Mouse (Mus musculus): ENCODE data around the gene Csnk2b. TPM values are rescaled to one million over a fixed set of nuclear protein-coding genes. Genes with fewer than 3 reads are reported as not detected.

The Csnk2b gene
- polyA plus RNA-seq, 1 experiment from 2014 or later: 265 TPM

- Histone ChIP-seq H3K27ac (no peak overlapping the region), H3K9ac (no peak overlapping the region), H3K4me1 (peaks cover 12% of the 10 kb centered on the region), H3K4me3 (no peak overlapping the region), H3K4me2 (no peak overlapping the region), H3K27me3 (no peaks in the 10 kb centered on the region), H3K36me3 (peaks cover 67% of the 10 kb centered on the region), H3K9me3 (no peaks in the 10 kb centered on the region)
- no peak for ATAC-seq (ENCODE audit: borderline replicate concordance, extremely low read depth, low FRiP score, low TSS enrichment)
- WGBS: 84% methylated on average over 15 of the region's 15 CpGs
Observed at GRCm38 (mm10) chr17:35094475-35095365, 27.1 kb downstream of the Csnk2b start.

- WGBS: 86% methylated on average over 14 of the region's 14 CpGs
- Histone ChIP-seq H3K4me3 (no peak overlapping the region), H3K27ac (no peak overlapping the region), H3K9ac (no peak overlapping the region), H3K27me3 (no peaks in the 10 kb centered on the region), H3K4me1 (peaks cover 12% of the 10 kb centered on the region), H3K4me2 (no peak overlapping the region), H3K9me3 (no peaks in the 10 kb centered on the region), H3K36me3 (peaks cover 53% of the 10 kb centered on the region)
- no peak for ATAC-seq (ENCODE audit: borderline replicate concordance, extremely low read depth, low FRiP score, low TSS enrichment)
Observed at GRCm38 (mm10) chr17:35092403-35093198, 29.3 kb downstream of the Csnk2b start.

GRCm38 (mm10) chr17:35090166-35090932 is 31.5 kb downstream of the Csnk2b start:
- 61% methylated on average over 8 of the region's 8 CpGs for WGBS
- peak overlapping the region; percentile 65 for H3K4me3 ChIP-seq
- no peaks in the 10 kb centered on the region for H3K27me3 ChIP-seq
- peaks cover 12% of the 10 kb centered on the region for H3K4me1 ChIP-seq
- H3K9me3 ChIP-seq: no peaks in the 10 kb centered on the region
- H3K36me3 ChIP-seq: peaks cover 32% of the 10 kb centered on the region
- H3K9ac ChIP-seq: peak overlapping the region; percentile 79
- peak overlapping the region; percentile 66 for H3K4me2 ChIP-seq
- ATAC-seq (ENCODE audit: borderline replicate concordance, extremely low read depth, low FRiP score, low TSS enrichment): no peak
- H3K27ac ChIP-seq: peak overlapping the region; percentile 98

GRCm38 (mm10) chr17:35088825-35089644 is 32.8 kb downstream of the Csnk2b start, which contains the start of gene Abhd16a:
Abhd16a (plus strand) TSS chr17:35089263.
- H3K4me1 ChIP-seq: peaks cover 12% of the 10 kb centered on the region
- H3K9me3 ChIP-seq: no peaks in the 10 kb centered on the region
- peak within 1 kb of the TSS; percentile 79 for H3K9ac ChIP-seq
- H3K36me3 ChIP-seq: peaks cover 22% of the 10 kb centered on the region
- WGBS: 3% methylated on average over 57 of the region's 67 CpGs
- H3K27ac ChIP-seq: peak within 1 kb of the TSS; percentile 98
- H3K27me3 ChIP-seq: no peaks in the 10 kb centered on the region
- peak within 1 kb of the TSS; percentile 65 for H3K4me3 ChIP-seq
- ATAC-seq (ENCODE audit: borderline replicate concordance, extremely low read depth, low FRiP score, low TSS enrichment): peak; percentile 99
- H3K4me2 ChIP-seq: peak within 1 kb of the TSS; percentile 66

- Histone ChIP-seq H3K36me3 (peaks cover 17% of the 10 kb centered on the region), H3K4me3 (no peak overlapping the region), H3K9me3 (no peaks in the 10 kb centered on the region), H3K27me3 (no peaks in the 10 kb centered on the region), H3K4me2 (no peak overlapping the region), H3K9ac (no peak overlapping the region), H3K27ac (no peak overlapping the region), H3K4me1 (peaks cover 12% of the 10 kb centered on the region)
- WGBS: 30% methylated on average over 2 of the region's 2 CpGs
- ATAC-seq (ENCODE audit: borderline replicate concordance, extremely low read depth, low FRiP score, low TSS enrichment): no peak
Observed at GRCm38 (mm10) chr17:35088151-35088550, 33.7 kb downstream of the Csnk2b start.

GRCm38 (mm10) chr17:35085208-35085865 is 36.5 kb downstream of the Csnk2b start, which contains the start of gene Ly6g6f:
Ly6g6f (minus strand) TSS chr17:35085610.
- Histone ChIP-seq H3K9me3 (no peaks in the 10 kb centered on the region), H3K27ac (no peak within 1 kb of the TSS), H3K27me3 (no peaks in the 10 kb centered on the region), H3K4me3 (no peak within 1 kb of the TSS), H3K4me2 (no peak within 1 kb of the TSS), H3K36me3 (no peaks in the 10 kb centered on the region), H3K4me1 (peaks cover 5% of the 10 kb centered on the region), H3K9ac (no peak within 1 kb of the TSS)
- ATAC-seq (ENCODE audit: borderline replicate concordance, extremely low read depth, low FRiP score, low TSS enrichment): no peak
- 62% methylated on average over 7 of the region's 7 CpGs for WGBS

- no peak overlapping the region for H3K4me2 ChIP-seq
- 54% methylated on average over 3 of the region's 3 CpGs for WGBS
- no peak overlapping the region for H3K9ac ChIP-seq
- no peak overlapping the region for H3K27ac ChIP-seq
- no peaks in the 10 kb centered on the region for H3K36me3 ChIP-seq
- H3K4me1 ChIP-seq: no peaks in the 10 kb centered on the region
- H3K4me3 ChIP-seq: no peak overlapping the region
- ATAC-seq (ENCODE audit: borderline replicate concordance, extremely low read depth, low FRiP score, low TSS enrichment): no peak
- no peaks in the 10 kb centered on the region for H3K9me3 ChIP-seq
- H3K27me3 ChIP-seq: no peaks in the 10 kb centered on the region
Observed at GRCm38 (mm10) chr17:35083929-35084497, 37.8 kb downstream of the Csnk2b start.

- no peak for ATAC-seq (ENCODE audit: borderline replicate concordance, extremely low read depth, low FRiP score, low TSS enrichment)
- peaks cover 3% of the 10 kb centered on the region; the same call in 1 of the 2 replicates for H3K4me1 ChIP-seq
- no peak overlapping the region for H3K4me2 ChIP-seq
Observed at GRCm38 (mm10) chr17:35082841-35083576, 38.8 kb downstream of the Csnk2b start.

GRCm38 (mm10) chr17:35080710-35081109 is 41.1 kb downstream of the Csnk2b start:
- WGBS: 82% methylated on average over 4 of the region's 4 CpGs
- H3K9me3 ChIP-seq: no peaks in the 10 kb centered on the region
- no peaks in the 10 kb centered on the region for H3K36me3 ChIP-seq
- H3K27ac ChIP-seq: no peak overlapping the region
- peaks cover 18% of the 10 kb centered on the region for H3K4me1 ChIP-seq
- ATAC-seq (ENCODE audit: borderline replicate concordance, extremely low read depth, low FRiP score, low TSS enrichment): no peak
- no peak overlapping the region for H3K9ac ChIP-seq
- H3K27me3 ChIP-seq: peaks cover 5% of the 10 kb centered on the region; the same call in 1 of the 2 replicates
- no peak overlapping the region for H3K4me2 ChIP-seq
- H3K4me3 ChIP-seq: no peak overlapping the region

More at GRCm38 (mm10) chr17:35082841-35083576, 38.8 kb downstream of the Csnk2b start:
- H3K4me3 ChIP-seq: no peak overlapping the region
- no peak overlapping the region for H3K27ac ChIP-seq
- peaks cover 4% of the 10 kb centered on the region; the same call in 1 of the 2 replicates for H3K27me3 ChIP-seq
- 74% methylated on average over 16 of the region's 16 CpGs for WGBS
- H3K9ac ChIP-seq: no peak overlapping the region
- H3K9me3 ChIP-seq: no peaks in the 10 kb centered on the region
- no peaks in the 10 kb centered on the region for H3K36me3 ChIP-seq

- ATAC-seq (ENCODE audit: borderline replicate concordance, extremely low read depth, low FRiP score, low TSS enrichment): no peak
- no peak overlapping the region for H3K27ac ChIP-seq
- no peak overlapping the region for H3K4me2 ChIP-seq
- H3K4me3 ChIP-seq: no peak overlapping the region
- no peaks in the 10 kb centered on the region for H3K36me3 ChIP-seq
- peaks cover 5% of the 10 kb centered on the region; the same call in 1 of the 2 replicates for H3K27me3 ChIP-seq
- peaks cover 18% of the 10 kb centered on the region for H3K4me1 ChIP-seq
- WGBS: 49% methylated on average over 6 of the region's 6 CpGs
- no peaks in the 10 kb centered on the region for H3K9me3 ChIP-seq
- no peak overlapping the region for H3K9ac ChIP-seq
Observed at GRCm38 (mm10) chr17:35080248-35080647, 41.6 kb downstream of the Csnk2b start.
